23 mouse cellular contexts compared by ENCODE assay signal in genomic region chr2:11150975-11151374, GRCm38 (mm10). TPM values are rescaled to one million over a fixed set of nuclear protein-coding genes. Genes with fewer than 3 reads are reported as not detected.
A peak's percentile ranks its signal among the peaks of the same experiment; 100 is the strongest.
DNase-seq lines count a peak whose midpoint lies in the region; ATAC-seq and TF ChIP-seq lines count a peak whose summit lies in the region.
"Had no signal": no experiment of that assay in that cellular context is flagged by ENCODE, and none has a peak within 500 bp of the region (broad histone marks: within the 10 kb centered on the region; RNA-seq: fewer than 3 reads in every experiment).

No protein-coding gene starts in this region.

- no peak overlapping the region for H3K27ac ChIP-seq in limb, embryonic 14.5 days (replicated peaks; ENCODE audit: low read depth, low read length)
- H3K27ac ChIP-seq in limb, embryonic 10.5 days = no peak overlapping the region
- H3K27ac ChIP-seq: embryonic facial prominence, embryonic 15.5 days; forebrain, embryonic 12.5 days; forebrain, embryonic 15.5 days; heart, embryonic 10.5 days; hindbrain, embryonic 10.5 days; hindbrain, embryonic 13.5 days; intestine, embryonic 15.5 days had no signal

- WGBS in limb, embryonic 14.5 days = 53% methylated on average over 7 of the region's 7 CpGs
- WGBS in limb, embryonic 10.5 days = 80% methylated on average over 7 of the region's 7 CpGs

- H3K9ac ChIP-seq in limb, embryonic 14.5 days (ENCODE audit: low read depth, low read length, severe bottlenecking) = no peak overlapping the region
- H3K9ac ChIP-seq: embryonic facial prominence, embryonic 15.5 days; forebrain, embryonic 12.5 days; forebrain, embryonic 15.5 days; hindbrain, embryonic 13.5 days; intestine, embryonic 15.5 days had no signal

- peak; percentile 24 for DNase-seq in gastrocnemius, postnatal 14 days
- no peak for DNase-seq in gastrocnemius, postnatal 10 days
- DNase-seq in limb, embryonic 14.5 days (ENCODE audit: low spot score) = peak; percentile 31
- DNase-seq in limb, embryonic 10.5 days (ENCODE audit: low spot score) = no peak
- DNase-seq in mesoderm, embryonic 11.5 days (ENCODE audit: low read depth, low spot score) = peak; percentile 30
- no peak for DNase-seq in left cerebral cortex, postnatal 4 days
- DNase-seq: adrenal gland, adult 2 months; adrenal gland, postnatal 14 days; cerebellum, adult 18-20 months; cerebellum, adult 9-10 months; cerebellum, postnatal 14 days; embryo, embryonic 11 days; heart, adult 18-20 months; heart, postnatal 36 days; kidney, adult 11 months had no signal

- H3K9me3 ChIP-seq in limb, embryonic 14.5 days (ENCODE audit: control insufficient read depth, low read length) = no peaks in the 10 kb centered on the region
- no peaks in the 10 kb centered on the region for H3K9me3 ChIP-seq in limb, embryonic 10.5 days (replicated peaks)
- H3K9me3 ChIP-seq: embryonic facial prominence, embryonic 15.5 days; forebrain, embryonic 12.5 days; forebrain, embryonic 15.5 days; heart, embryonic 10.5 days; hindbrain, embryonic 10.5 days; hindbrain, embryonic 13.5 days; intestine, embryonic 15.5 days had no signal

- 0 out of 2 replicates have a peak, but pooled peaks have one; percentile 53 for ATAC-seq in limb, embryonic 14.5 days (ENCODE audit: low FRiP score, low read depth)
- ATAC-seq: CD4-positive, CD25-positive, alpha-beta regulatory T cell, adult 4 months; forebrain, embryonic 15.5 days; intestine, embryonic 15.5 days had no signal

- H3K27me3 ChIP-seq in limb, embryonic 14.5 days (ENCODE audit: control insufficient read depth, insufficient read depth, low read length) = no peaks in the 10 kb centered on the region
- H3K27me3 ChIP-seq in limb, embryonic 10.5 days (ENCODE audit: low read depth, poor library complexity, severe bottlenecking) = no peaks in the 10 kb centered on the region
- H3K27me3 ChIP-seq: embryonic facial prominence, embryonic 15.5 days; forebrain, embryonic 12.5 days; forebrain, embryonic 15.5 days; hindbrain, embryonic 13.5 days; intestine, embryonic 15.5 days had no signal

- TF ChIP-seq POLR2A in limb, embryonic 14.5 days (IDR thresholded peaks at IDR 0.05; ENCODE audit: borderline replicate concordance, extremely low read depth, insufficient read depth, insufficient read length) = no peak

- intact Hi-C loops in gastrocnemius, postnatal 14 days (cut with DNase I; ENCODE audit: low total_unique reads) = no loop called here
- intact Hi-C loops in left cerebral cortex, postnatal 4 days (cut with DNase I) = no loop called here

- H3K36me3 ChIP-seq in limb, embryonic 14.5 days (ENCODE audit: control insufficient read depth, insufficient read depth, low read length) = no peaks in the 10 kb centered on the region
- H3K36me3 ChIP-seq in limb, embryonic 10.5 days = no peaks in the 10 kb centered on the region
- H3K36me3 ChIP-seq: embryonic facial prominence, embryonic 15.5 days; forebrain, embryonic 12.5 days; forebrain, embryonic 15.5 days; heart, embryonic 10.5 days; hindbrain, embryonic 10.5 days; hindbrain, embryonic 13.5 days; intestine, embryonic 15.5 days had no signal

- H3K4me3 ChIP-seq in limb, embryonic 14.5 days (replicated peaks; ENCODE audit: low read length) = no peak overlapping the region
- no peak overlapping the region for H3K4me3 ChIP-seq in limb, embryonic 10.5 days
- H3K4me3 ChIP-seq: embryonic facial prominence, embryonic 15.5 days; forebrain, embryonic 12.5 days; forebrain, embryonic 15.5 days; heart, embryonic 10.5 days; hindbrain, embryonic 10.5 days; hindbrain, embryonic 13.5 days; intestine, embryonic 15.5 days had no signal

- H3K4me1 ChIP-seq in limb, embryonic 14.5 days (ENCODE audit: control insufficient read depth, insufficient read depth, low read length) = no peaks in the 10 kb centered on the region
- no peaks in the 10 kb centered on the region for H3K4me1 ChIP-seq in limb, embryonic 10.5 days
- H3K4me1 ChIP-seq: embryonic facial prominence, embryonic 15.5 days; forebrain, embryonic 12.5 days; forebrain, embryonic 15.5 days; heart, embryonic 10.5 days; hindbrain, embryonic 10.5 days; hindbrain, embryonic 13.5 days; intestine, embryonic 15.5 days had no signal

- no peak overlapping the region for H3K4me2 ChIP-seq in limb, embryonic 14.5 days (replicated peaks; ENCODE audit: low read depth, low read length, severe bottlenecking)
- H3K4me2 ChIP-seq: embryonic facial prominence, embryonic 15.5 days; forebrain, embryonic 12.5 days; forebrain, embryonic 15.5 days; hindbrain, embryonic 13.5 days; intestine, embryonic 15.5 days had no signal

RNA-seq across cellular contexts. Expression of gene Prkcq, which starts 20.9 kb away (rescaled TPM):
- 10 to 100 TPM; 42.0 to 47.9 TPM for total RNA-seq in gastrocnemius, postnatal 14 days (2021)
- 10 to 100 TPM; 48.8 to 53.9 TPM for total RNA-seq in gastrocnemius, postnatal 10 days (2021)
- polyA plus RNA-seq in limb, embryonic 14.5 days (2012; rRNA removed) = 1.9 and 2.5 TPM in 2 replicates
- polyA plus RNA-seq in limb, embryonic 14.5 days (2014; fragmentation: Nextera tagmentation; extraction: Ambion mirVana) = 3.6 and 3.8 TPM in 2 replicates
- 0.90 and 0.95 TPM in 2 replicates for polyA plus RNA-seq in limb, embryonic 10.5 days (2016; fragmentation: Nextera tagmentation; extraction: Ambion mirVana)
- 1 to 10 TPM; 6.6 to 7.0 TPM for total RNA-seq in left cerebral cortex, postnatal 4 days (2021)

Comparison
In these comparisons a context has a peak if more than half of its experiments do, and no peak if none do; other contexts are left out.
1. DNase-seq: peak in gastrocnemius, postnatal 14 days (single experiment), limb, embryonic 14.5 days (single experiment) and mesoderm, embryonic 11.5 days (single experiment); none in gastrocnemius, postnatal 10 days (single experiment), limb, embryonic 10.5 days (single experiment) and left cerebral cortex, postnatal 4 days (single experiment).
2. RNA of gene Prkcq, which starts 20.9 kb away (total RNA-seq): 48.8 to 53.9 TPM in gastrocnemius, postnatal 10 days and 42.0 to 47.9 TPM in gastrocnemius, postnatal 14 days; 6.6 to 7.0 TPM in left cerebral cortex, postnatal 4 days; every median in the first group is over 4 times any median in the second.